Mouse (Mus musculus) forebrain, embryonic 15.5 days (tissue): Measurements from ENCODE around the gene Lrrc47. TPM values are rescaled to one million over a fixed set of nuclear protein-coding genes. Genes with fewer than 3 reads are reported as not detected.

Experiments used
- ATAC-seq: fragments of 200-750 bp; cut with Nextera tagmentation; replicated peaks from 2 replicates; pipeline ENCODE4 v1.8.0; 2017; ENCODE audit warnings: mild to moderate bottlenecking, moderate TSS enrichment, moderate library complexity
- H3K27ac ChIP-seq: fragments of 300-500 bp; sonication (generic); replicated peaks from 2 replicates; pipeline ENCODE4 v1.5.1; 2015; ENCODE audit warnings: mild to moderate bottlenecking, inconsistent platforms
- H3K27me3 ChIP-seq: fragments of 300-500 bp; sonication (generic); 2 replicates; pipeline ENCODE4 v1.6.1; 2015; ENCODE audit warnings: inconsistent platforms
- H3K36me3 ChIP-seq: fragments of 300-500 bp; sonication (generic); 2 replicates; pipeline ENCODE4 v1.6.1; 2015; ENCODE audit warnings: mild to moderate bottlenecking, inconsistent platforms
- H3K4me1 ChIP-seq: fragments of 300-500 bp; sonication (generic); 2 replicates; pipeline ENCODE4 v1.6.1; 2015; ENCODE audit warnings: inconsistent platforms
- H3K4me2 ChIP-seq: fragments of 300-500 bp; sonication (generic); replicated peaks from 2 replicates; pipeline ENCODE4 v1.6.1; 2015; ENCODE audit warnings: mild to moderate bottlenecking, inconsistent platforms
- H3K4me3 ChIP-seq: fragments of 300-500 bp; sonication (generic); 2 replicates; pipeline ENCODE4 v1.5.1; 2015; ENCODE audit warnings: mild to moderate bottlenecking, inconsistent platforms
- H3K9ac ChIP-seq: fragments of 300-500 bp; sonication (generic); replicated peaks from 2 replicates; pipeline ENCODE4 v1.6.1; 2015; ENCODE audit warnings: mild to moderate bottlenecking, inconsistent platforms
- H3K9me3 ChIP-seq: fragments of 300-500 bp; sonication (generic); 2 replicates; pipeline ENCODE4 v1.6.1; 2016; ENCODE audit warnings: inconsistent platforms
- WGBS: fragments of 180-500 bp; shearing (Covaris S2); methylation state at CpG from one replicate; pipeline ENCODE4 v1.1.7; 2015; ENCODE audit warnings: mixed read lengths; 5-methylcytosine and 5-hydroxymethylcytosine counted together
- polyA plus RNA-seq: library from polyadenylated mRNA; unstranded; fragments of >200 nt; fragmentation: Nextera tagmentation; extraction: Ambion mirVana; gene quantifications from 2 replicates; pipeline ENCODE4 v1.2.1, GENCODE M21; 2015

Lrrc47 gene
- polyA plus RNA-seq, 1 experiment from 2014 or later = 25.8 TPM

GRCm38 (mm10) chr4:154024729-154025521 is 13.4 kb downstream of the Lrrc47 start:
- Histone ChIP-seq H3K27me3 (peaks cover 18% of the 10 kb centered on the region; the same call in 1 of the 2 replicates), H3K9ac (no peak overlapping the region), H3K4me3 (no peak overlapping the region), H3K36me3 (peaks cover 24% of the 10 kb centered on the region), H3K9me3 (no peaks in the 10 kb centered on the region), H3K4me1 (peaks cover 11% of the 10 kb centered on the region), H3K4me2 (no peak overlapping the region), H3K27ac (no peak overlapping the region)
- no peak for ATAC-seq
- WGBS = 32% methylated on average over 17 of the region's 17 CpGs

GRCm38 (mm10) chr4:154025641-154026440 is 14.3 kb downstream of the Lrrc47 start, which contains the start of gene Smim1:
Gene Smim1, minus strand, starts transcription at chr4:154026230.
- Histone ChIP-seq H3K4me2 (peak within 1 kb of the TSS; percentile 43), H3K9ac (peak within 1 kb of the TSS; percentile 1; the same call in 1 of the 2 replicates), H3K4me3 (peak within 1 kb of the TSS; percentile 25), H3K27me3 (peaks cover 18% of the 10 kb centered on the region; the same call in 1 of the 2 replicates), H3K36me3 (peaks cover 15% of the 10 kb centered on the region), H3K27ac (no peak within 1 kb of the TSS), H3K4me1 (peaks cover 11% of the 10 kb centered on the region), H3K9me3 (no peaks in the 10 kb centered on the region)
- 2% methylated on average over 33 of the region's 33 CpGs for WGBS
- ATAC-seq = 0 out of 2 replicates have a peak, but pooled peaks have one; percentile 20

- ATAC-seq = no peak
- H3K36me3 ChIP-seq = peaks cover 10% of the 10 kb centered on the region
- H3K4me1 ChIP-seq = peaks cover 11% of the 10 kb centered on the region
- peak overlapping the region; percentile 43 for H3K4me2 ChIP-seq
- 0 out of 2 replicates have a peak overlapping the region, but pooled peaks have one; percentile 1 for H3K9ac ChIP-seq
- H3K27ac ChIP-seq = no peak overlapping the region
- H3K9me3 ChIP-seq = no peaks in the 10 kb centered on the region
- H3K4me3 ChIP-seq = no peak overlapping the region
- WGBS = 34% methylated on average over 2 of the region's 2 CpGs
- peaks cover 18% of the 10 kb centered on the region; the same call in 1 of the 2 replicates for H3K27me3 ChIP-seq
Observed at GRCm38 (mm10) chr4:154026441-154026761, 14.9 kb downstream of the Lrrc47 start.

- no peak overlapping the region for H3K4me3 ChIP-seq
Observed at GRCm38 (mm10) chr4:154028066-154028465, 16.5 kb downstream of the Lrrc47 start.

DNA sequence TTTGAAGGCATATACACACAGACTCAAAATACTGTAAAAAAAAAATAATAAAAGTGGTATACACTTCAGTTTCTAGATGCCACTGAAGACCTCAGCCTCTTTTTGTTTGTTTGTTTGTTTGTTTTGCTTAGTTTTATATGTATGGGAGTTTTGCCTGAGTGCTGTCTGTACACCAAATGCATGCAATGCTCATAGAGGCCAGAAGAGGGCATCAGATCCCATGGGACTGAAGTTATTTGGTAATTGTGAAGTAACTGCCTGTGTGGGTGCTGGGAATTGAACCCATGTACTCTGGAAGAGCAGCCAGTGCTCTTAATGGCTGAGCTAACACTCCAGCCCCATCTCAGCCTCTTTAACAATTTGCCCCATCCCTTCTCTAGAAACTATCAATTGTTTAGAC is 17.1 kb downstream of the Lrrc47 start:
- ATAC-seq = no peak
- no peaks in the 10 kb centered on the region for H3K9me3 ChIP-seq
- no peak overlapping the region for H3K4me2 ChIP-seq
- no peak overlapping the region for H3K27ac ChIP-seq
- H3K4me3 ChIP-seq = no peak overlapping the region
- H3K4me1 ChIP-seq = peaks cover 11% of the 10 kb centered on the region
- peaks cover 18% of the 10 kb centered on the region; the same call in 1 of the 2 replicates for H3K27me3 ChIP-seq
- no peak overlapping the region for H3K9ac ChIP-seq
- no peaks in the 10 kb centered on the region for H3K36me3 ChIP-seq

More at GRCm38 (mm10) chr4:154028066-154028465, 16.5 kb downstream of the Lrrc47 start:
- Histone ChIP-seq H3K4me1 (peaks cover 11% of the 10 kb centered on the region), H3K36me3 (no peaks in the 10 kb centered on the region), H3K9ac (no peak overlapping the region), H3K27me3 (peaks cover 18% of the 10 kb centered on the region; the same call in 1 of the 2 replicates), H3K9me3 (no peaks in the 10 kb centered on the region), H3K4me2 (no peak overlapping the region), H3K27ac (no peak overlapping the region)
- no peak for ATAC-seq
- WGBS = 76% methylated on average over 7 of the region's 7 CpGs

DNA sequence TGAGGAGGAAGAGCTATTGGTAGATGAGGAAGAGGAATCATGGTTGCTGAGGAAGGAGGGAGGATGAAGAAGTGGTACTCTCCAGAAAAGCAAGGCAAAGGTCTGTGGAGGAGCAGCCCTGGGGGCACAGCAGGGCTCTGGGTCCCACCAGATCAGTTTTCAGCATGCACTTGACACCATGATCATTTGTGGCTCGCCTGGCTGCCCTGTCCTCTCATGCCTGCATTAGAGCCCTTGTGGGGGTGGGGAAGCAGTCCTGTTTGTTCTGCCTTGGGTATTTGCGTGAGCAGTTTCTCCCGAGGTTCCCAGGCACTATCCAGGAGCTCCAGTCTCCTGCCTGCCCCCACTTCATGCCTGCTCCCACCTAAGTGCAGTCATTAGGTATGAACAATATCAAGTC is 25.6 kb downstream of the Lrrc47 start:
- no peak overlapping the region for H3K4me2 ChIP-seq
- H3K36me3 ChIP-seq = no peaks in the 10 kb centered on the region
- no peak overlapping the region for H3K27ac ChIP-seq
- no peaks in the 10 kb centered on the region for H3K27me3 ChIP-seq
- ATAC-seq = no peak
- H3K9ac ChIP-seq = no peak overlapping the region
- H3K4me3 ChIP-seq = no peak overlapping the region
- H3K9me3 ChIP-seq = no peaks in the 10 kb centered on the region
- no peaks in the 10 kb centered on the region for H3K4me1 ChIP-seq
- 47% methylated on average over 3 of the region's 3 CpGs for WGBS

GRCm38 (mm10) chr4:154042577-154042976 is 31.0 kb downstream of the Lrrc47 start, which contains the start of gene Ccdc27:
Gene Ccdc27, minus strand, starts transcription at chr4:154042677.
- 85% methylated on average over 9 of the region's 9 CpGs for WGBS

DNA sequence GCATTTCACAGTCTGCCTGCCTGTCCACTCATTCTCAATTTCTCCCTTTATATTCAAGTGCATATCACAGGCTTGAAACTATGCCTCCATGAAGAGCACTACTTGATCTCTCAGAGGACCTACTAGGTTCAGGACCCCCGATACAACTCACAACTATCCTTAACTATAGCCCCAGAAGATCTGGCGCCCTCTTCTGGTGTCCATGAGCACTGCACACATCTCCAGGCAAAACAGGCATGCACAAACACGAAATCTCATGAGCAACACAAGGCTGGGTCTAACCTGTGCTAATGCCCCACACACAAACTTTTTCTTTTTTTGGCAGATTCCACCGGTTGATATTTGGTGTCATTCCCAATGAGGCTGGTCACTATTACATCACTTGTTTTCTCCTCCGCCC is 34.3 kb downstream of the Lrrc47 start:
- Histone ChIP-seq H3K4me1 (no peaks in the 10 kb centered on the region), H3K27ac (no peak overlapping the region), H3K4me3 (no peak overlapping the region), H3K27me3 (no peaks in the 10 kb centered on the region), H3K9ac (no peak overlapping the region), H3K36me3 (no peaks in the 10 kb centered on the region), H3K9me3 (no peaks in the 10 kb centered on the region), H3K4me2 (no peak overlapping the region)
- WGBS = 72% methylated on average over 5 of the region's 5 CpGs
- ATAC-seq = no peak

More at GRCm38 (mm10) chr4:154042577-154042976, 31.0 kb downstream of the Lrrc47 start, which contains the start of gene Ccdc27:
- ATAC-seq = no peak
- no peaks in the 10 kb centered on the region for H3K36me3 ChIP-seq
- no peaks in the 10 kb centered on the region for H3K9me3 ChIP-seq
- no peaks in the 10 kb centered on the region for H3K4me1 ChIP-seq
- no peak within 1 kb of the TSS for H3K27ac ChIP-seq
- no peaks in the 10 kb centered on the region for H3K27me3 ChIP-seq
- H3K9ac ChIP-seq = no peak within 1 kb of the TSS
- H3K4me2 ChIP-seq = no peak within 1 kb of the TSS
- H3K4me3 ChIP-seq = no peak within 1 kb of the TSS

GRCm38 (mm10) chr4:154051401-154051800 is 39.9 kb downstream of the Lrrc47 start:
- WGBS = 55% methylated on average over 3 of the region's 3 CpGs
- Histone ChIP-seq H3K9me3 (no peaks in the 10 kb centered on the region), H3K9ac (no peak overlapping the region), H3K4me1 (no peaks in the 10 kb centered on the region), H3K27ac (no peak overlapping the region), H3K4me3 (no peak overlapping the region), H3K27me3 (no peaks in the 10 kb centered on the region), H3K36me3 (no peaks in the 10 kb centered on the region), H3K4me2 (no peak overlapping the region)
- no peak for ATAC-seq

DNA sequence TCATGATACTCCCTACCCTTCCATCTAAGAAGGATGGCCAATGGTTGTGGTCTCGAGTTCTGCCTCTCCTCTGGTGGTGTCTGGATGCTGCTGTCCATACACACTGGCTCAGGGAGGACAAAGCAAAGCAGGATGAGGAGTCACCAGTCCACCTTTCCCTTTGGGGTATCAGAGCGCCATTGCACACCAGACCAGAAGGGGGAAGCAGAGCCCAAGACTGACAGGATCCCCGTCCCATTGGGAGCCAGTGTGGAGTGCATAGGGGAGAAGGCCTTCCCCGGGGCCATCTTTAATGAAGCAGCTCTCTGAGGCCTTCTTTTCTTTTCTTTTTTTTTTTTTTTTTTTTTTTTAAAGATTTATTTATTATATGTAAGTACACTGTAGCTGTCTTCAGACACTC is 41.5 kb downstream of the Lrrc47 start:
- Histone ChIP-seq H3K9me3 (no peaks in the 10 kb centered on the region), H3K27ac (no peak overlapping the region), H3K4me2 (no peak overlapping the region), H3K36me3 (no peaks in the 10 kb centered on the region), H3K27me3 (no peaks in the 10 kb centered on the region), H3K4me3 (no peak overlapping the region), H3K4me1 (no peaks in the 10 kb centered on the region), H3K9ac (no peak overlapping the region)
- no peak for ATAC-seq
- 66% methylated on average over 4 of the region's 4 CpGs for WGBS

GRCm38 (mm10) chr4:154055482-154055881 is 44.0 kb downstream of the Lrrc47 start:
- Histone ChIP-seq H3K4me3 (no peak overlapping the region), H3K36me3 (no peaks in the 10 kb centered on the region), H3K27me3 (no peaks in the 10 kb centered on the region), H3K9ac (no peak overlapping the region), H3K4me2 (no peak overlapping the region), H3K9me3 (no peaks in the 10 kb centered on the region), H3K4me1 (no peaks in the 10 kb centered on the region), H3K27ac (no peak overlapping the region)
- no peak for ATAC-seq
- WGBS = 89% methylated on average over 7 of the region's 7 CpGs

GRCm38 (mm10) chr4:154056046-154056445 is 44.5 kb downstream of the Lrrc47 start:
- WGBS = 76% methylated on average over 2 of the region's 2 CpGs

More at GRCm38 (mm10) chr4:154056046-154056445, 44.5 kb downstream of the Lrrc47 start:
- H3K4me2 ChIP-seq = no peak overlapping the region
- no peaks in the 10 kb centered on the region for H3K4me1 ChIP-seq
- H3K27ac ChIP-seq = no peak overlapping the region
- ATAC-seq = no peak
- no peak overlapping the region for H3K9ac ChIP-seq
- H3K27me3 ChIP-seq = no peaks in the 10 kb centered on the region
- no peaks in the 10 kb centered on the region for H3K9me3 ChIP-seq
- no peak overlapping the region for H3K4me3 ChIP-seq
- no peaks in the 10 kb centered on the region for H3K36me3 ChIP-seq
